In genomic region chr6:34242486-34242885, GRCm38 (mm10) we compare ENCODE assay signal across 11 mouse cellular contexts.
DNase-seq lines count a peak whose midpoint lies in the region; ATAC-seq lines count a peak whose summit lies in the region.
"Had no signal": no experiment of that assay in that cellular context is flagged by ENCODE, and none has a peak within 500 bp of the region (broad histone marks: within the 10 kb centered on the region; RNA-seq: fewer than 3 reads in every experiment).

No protein-coding gene starts in this region.

- peak overlapping the region; percentile 10 for H3K4me2 ChIP-seq in liver, embryonic 11.5 days
- no peak overlapping the region; the same call in 1 of the 2 replicates for H3K4me2 ChIP-seq in liver, embryonic 12.5 days
- H3K4me2 ChIP-seq: embryonic facial prominence, embryonic 15.5 days; midbrain, embryonic 15.5 days had no signal

- H3K9ac ChIP-seq in liver, embryonic 11.5 days (ENCODE audit: low read depth, low read length): no peak overlapping the region
- no peak overlapping the region for H3K9ac ChIP-seq in liver, embryonic 12.5 days
- H3K9ac ChIP-seq: embryonic facial prominence, embryonic 15.5 days; midbrain, embryonic 15.5 days had no signal

- H3K9me3 ChIP-seq in liver, embryonic 11.5 days (ENCODE audit: control insufficient read depth, low read length): no peaks in the 10 kb centered on the region
- H3K9me3 ChIP-seq in liver, embryonic 12.5 days (replicated peaks): no peaks in the 10 kb centered on the region
- H3K9me3 ChIP-seq: embryonic facial prominence, embryonic 15.5 days; midbrain, embryonic 15.5 days had no signal

- ATAC-seq in liver, embryonic 11.5 days (replicated peaks; ENCODE audit: low FRiP score): no peak
- ATAC-seq in liver, embryonic 12.5 days: no peak
- ATAC-seq in hematopoietic stem cell, adult 5-6 weeks (replicated peaks in 1 of 2; ENCODE audit: insufficient read depth in 1 of 2, low FRiP score in 2 of 2, low TSS enrichment in 1 of 2, low read depth in 1 of 2, poor library complexity in 2 of 2, severe bottlenecking in 2 of 2): peak; percentile 45 to 87
- no peak for ATAC-seq in megakaryocyte, adult 5-6 weeks (ENCODE audit: poor library complexity, severe bottlenecking)
- ATAC-seq: midbrain, embryonic 15.5 days had no signal

- no peak for DNase-seq in liver, embryonic 11.5 days (ENCODE audit: low spot score)
- DNase-seq in ZHBTc4 (ENCODE audit: low read depth, low spot score): peak; percentile 58
- DNase-seq in thymus, postnatal 25 days: peak; percentile 38
- DNase-seq in cerebellum, adult 11 months: no peak
- DNase-seq: adrenal gland, adult 2 months; left cerebral cortex, postnatal 4 days had no signal

- WGBS in liver, embryonic 11.5 days: 23% methylated on average over 9 of the region's 9 CpGs
- 17% methylated on average over 9 of the region's 9 CpGs for WGBS in liver, embryonic 12.5 days (ENCODE audit: insufficient replicate concordance)

- no peak overlapping the region for H3K27ac ChIP-seq in liver, embryonic 11.5 days (ENCODE audit: low read depth, low read length)
- H3K27ac ChIP-seq in liver, embryonic 12.5 days: no peak overlapping the region
- H3K27ac ChIP-seq: embryonic facial prominence, embryonic 15.5 days; midbrain, embryonic 15.5 days had no signal

- no peaks in the 10 kb centered on the region for H3K27me3 ChIP-seq in liver, embryonic 11.5 days (replicated peaks; ENCODE audit: control insufficient read depth, insufficient read depth, low read length)
- no peaks in the 10 kb centered on the region for H3K27me3 ChIP-seq in liver, embryonic 12.5 days (replicated peaks)
- H3K27me3 ChIP-seq: embryonic facial prominence, embryonic 15.5 days; midbrain, embryonic 15.5 days had no signal

- no peak overlapping the region for H3K4me3 ChIP-seq in liver, embryonic 11.5 days (ENCODE audit: low read depth, low read length)
- no peak overlapping the region for H3K4me3 ChIP-seq in liver, embryonic 12.5 days
- H3K4me3 ChIP-seq: embryonic facial prominence, embryonic 15.5 days; midbrain, embryonic 15.5 days had no signal

- no peaks in the 10 kb centered on the region for H3K36me3 ChIP-seq in liver, embryonic 11.5 days (ENCODE audit: control insufficient read depth, insufficient read depth, low read length)
- no peaks in the 10 kb centered on the region for H3K36me3 ChIP-seq in liver, embryonic 12.5 days
- H3K36me3 ChIP-seq: embryonic facial prominence, embryonic 15.5 days; midbrain, embryonic 15.5 days had no signal

- H3K4me1 ChIP-seq in liver, embryonic 11.5 days (replicated peaks; ENCODE audit: control insufficient read depth, insufficient read depth, low read length): no peaks in the 10 kb centered on the region
- H3K4me1 ChIP-seq in liver, embryonic 12.5 days: no peaks in the 10 kb centered on the region
- H3K4me1 ChIP-seq: midbrain, embryonic 15.5 days had no signal

Comparison
In these comparisons a context has a peak if more than half of its experiments do, and no peak if none do; other contexts are left out.
1. ATAC-seq: peak in hematopoietic stem cell, adult 5-6 weeks (2 of 2); none in liver, embryonic 11.5 days (single experiment), liver, embryonic 12.5 days (single experiment) and megakaryocyte, adult 5-6 weeks (single experiment).
2. DNase-seq: peak in ZHBTc4 (single experiment) and thymus, postnatal 25 days (single experiment); none in liver, embryonic 11.5 days (single experiment) and cerebellum, adult 11 months (single experiment).